Mouse (Mus musculus): Measurements from ENCODE around the gene Gbx2. TPM values are rescaled to one million over a fixed set of nuclear protein-coding genes. Genes with fewer than 3 reads are reported as not detected.

The Gbx2 gene
- total RNA-seq, 2 experiments from 2014 or later: not detected

- no peak for DNase-seq
Observed at GRCm38 (mm10) chr1:89935493-89936348, 4.7 kb upstream of the Gbx2 start.

- no peak for DNase-seq
Observed at GRCm38 (mm10) chr1:89934316-89935260, 3.6 kb upstream of the Gbx2 start.

DNA sequence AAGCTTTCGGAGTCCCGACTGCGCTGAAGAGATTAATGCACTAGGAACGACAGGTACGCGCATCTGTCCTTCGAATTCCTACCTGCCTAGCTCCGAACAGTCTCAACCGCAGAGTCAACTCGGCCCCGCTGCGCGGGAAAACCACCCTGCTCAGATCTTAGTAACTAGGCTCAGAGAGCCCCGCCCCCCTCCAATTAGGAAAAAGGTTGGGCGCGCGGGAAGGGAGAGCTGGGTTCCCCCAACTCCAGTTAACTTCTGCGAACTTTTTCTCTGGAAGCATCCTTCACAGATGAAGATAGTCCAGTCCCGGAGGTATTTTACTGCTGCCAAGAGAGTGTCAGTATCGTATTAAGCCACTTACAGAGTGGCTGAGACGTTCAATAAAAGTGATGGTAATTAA lies 2.8 kb upstream of the Gbx2 start:
- no peak for DNase-seq

GRCm38 (mm10) chr1:89933028-89933427 lies 2.0 kb upstream of the Gbx2 start:
- DNase-seq: no peak

DNA sequence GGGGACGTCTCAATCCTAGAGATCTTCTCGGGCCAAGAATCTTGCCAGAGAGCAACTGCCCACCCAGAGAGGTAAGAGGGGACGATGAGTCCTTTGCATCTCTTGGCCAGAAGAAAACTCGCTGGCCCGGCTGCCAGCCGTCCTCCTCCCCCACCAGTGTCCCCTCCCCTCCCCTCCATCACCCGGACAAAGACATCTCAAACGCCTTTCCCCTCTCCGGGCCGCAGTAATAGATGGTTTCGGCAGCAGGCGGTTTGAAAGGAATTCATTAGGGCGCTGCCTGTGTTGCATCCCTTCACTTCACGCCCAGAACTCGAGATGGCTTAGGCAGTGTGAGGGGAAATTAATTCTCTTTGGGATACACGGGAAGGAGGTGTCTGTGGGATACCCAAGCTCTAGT lies 1.6 kb upstream of the Gbx2 start:
- DNase-seq: no peak

DNA sequence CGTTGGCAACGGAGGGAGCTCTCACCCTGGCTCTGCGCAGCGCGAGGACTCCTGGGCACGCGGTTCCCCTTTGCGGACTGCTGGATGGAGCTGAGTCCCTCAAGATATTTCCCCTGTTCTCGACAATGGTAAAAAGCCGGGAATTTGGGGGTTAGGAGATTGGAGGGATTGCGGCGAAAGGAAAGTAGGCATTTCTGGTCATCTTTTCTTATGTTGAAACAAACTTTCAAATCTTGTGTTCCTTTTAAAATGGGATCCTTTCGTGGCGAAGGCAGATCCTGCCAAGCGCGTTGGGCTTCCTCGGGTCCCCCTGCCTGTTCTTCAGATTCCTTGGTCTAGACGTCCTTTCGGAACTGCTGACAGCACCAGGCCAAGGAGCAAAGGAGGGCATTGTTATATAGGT lies 1.0 kb upstream of the Gbx2 start:
- no peak for DNase-seq

DNA sequence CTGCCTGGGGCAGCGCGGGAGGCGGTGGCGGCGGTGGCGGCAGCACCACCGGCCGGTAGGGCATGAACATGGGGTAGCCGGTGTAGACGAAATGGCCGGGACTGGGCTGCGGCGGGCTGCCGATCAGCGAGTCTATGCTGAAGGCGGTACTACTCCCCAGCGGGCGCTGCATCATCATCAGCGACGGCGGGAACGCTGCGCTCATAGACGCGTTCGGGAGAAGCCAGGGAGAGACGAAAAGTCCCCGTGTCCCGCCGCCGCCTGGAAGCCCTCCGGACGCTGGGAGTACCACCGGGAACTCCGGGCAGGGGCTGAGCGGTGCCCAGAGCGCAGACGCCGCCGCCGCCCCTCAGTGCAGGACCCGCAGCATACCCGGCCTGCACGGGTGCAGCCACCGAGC lies 428 bp downstream of the Gbx2 start:
- no peak for DNase-seq

- peak in 1 of 2 experiments; percentile 7 for DNase-seq
Observed at GRCm38 (mm10) chr1:89929721-89930505, 1.1 kb downstream of the Gbx2 start.

- no peak for DNase-seq
Observed at GRCm38 (mm10) chr1:89929181-89929580, 1.8 kb downstream of the Gbx2 start.

DNA sequence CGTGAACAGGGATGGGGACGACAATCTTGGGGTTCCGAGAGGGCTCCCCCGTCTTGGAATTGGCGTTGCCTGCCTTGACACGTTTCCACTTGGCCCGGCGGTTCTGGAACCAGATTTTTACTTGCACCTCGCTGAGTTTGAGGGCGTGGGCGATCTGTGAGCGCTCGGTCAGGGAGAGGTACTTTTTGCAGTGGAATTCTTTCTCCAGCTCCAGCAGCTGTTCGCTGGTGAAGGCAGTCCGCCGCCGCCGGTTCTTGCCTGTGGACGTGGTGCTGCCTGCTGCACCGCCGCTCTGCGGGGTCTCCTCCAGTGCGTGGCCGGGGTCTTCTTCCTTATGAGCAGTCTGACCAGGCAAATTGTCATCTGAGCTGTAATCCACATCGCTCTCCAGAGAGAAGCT lies 2.3 kb downstream of the Gbx2 start:
- DNase-seq: no peak

GRCm38 (mm10) chr1:89927061-89927661 lies 3.8 kb downstream of the Gbx2 start:
- peak; percentile 34 to 40 for DNase-seq

GRCm38 (mm10) chr1:89926583-89927060 lies 4.4 kb downstream of the Gbx2 start:
- no peak for DNase-seq

GRCm38 (mm10) chr1:89925501-89926190 lies 5.3 kb downstream of the Gbx2 start:
- no peak for DNase-seq

DNA sequence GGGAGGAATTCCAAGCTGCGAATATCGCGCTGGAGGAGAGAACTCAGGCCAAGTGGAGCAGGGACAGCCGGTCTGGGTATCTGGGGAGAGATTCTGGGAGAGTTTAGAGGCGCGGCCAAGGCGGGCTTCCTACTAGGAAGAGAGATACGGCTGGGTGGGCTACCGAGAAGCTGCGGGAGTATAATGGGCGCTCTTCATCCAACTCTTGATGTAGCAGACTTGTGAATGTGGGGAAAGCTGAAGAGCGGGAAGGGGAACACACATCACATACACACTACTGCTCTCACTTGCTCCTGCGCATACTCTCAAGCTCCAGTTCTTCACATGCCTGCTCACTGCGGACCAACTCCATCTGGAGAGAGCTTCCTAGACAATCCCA lies 7.3 kb downstream of the Gbx2 start:
- DNase-seq: no peak

DNA sequence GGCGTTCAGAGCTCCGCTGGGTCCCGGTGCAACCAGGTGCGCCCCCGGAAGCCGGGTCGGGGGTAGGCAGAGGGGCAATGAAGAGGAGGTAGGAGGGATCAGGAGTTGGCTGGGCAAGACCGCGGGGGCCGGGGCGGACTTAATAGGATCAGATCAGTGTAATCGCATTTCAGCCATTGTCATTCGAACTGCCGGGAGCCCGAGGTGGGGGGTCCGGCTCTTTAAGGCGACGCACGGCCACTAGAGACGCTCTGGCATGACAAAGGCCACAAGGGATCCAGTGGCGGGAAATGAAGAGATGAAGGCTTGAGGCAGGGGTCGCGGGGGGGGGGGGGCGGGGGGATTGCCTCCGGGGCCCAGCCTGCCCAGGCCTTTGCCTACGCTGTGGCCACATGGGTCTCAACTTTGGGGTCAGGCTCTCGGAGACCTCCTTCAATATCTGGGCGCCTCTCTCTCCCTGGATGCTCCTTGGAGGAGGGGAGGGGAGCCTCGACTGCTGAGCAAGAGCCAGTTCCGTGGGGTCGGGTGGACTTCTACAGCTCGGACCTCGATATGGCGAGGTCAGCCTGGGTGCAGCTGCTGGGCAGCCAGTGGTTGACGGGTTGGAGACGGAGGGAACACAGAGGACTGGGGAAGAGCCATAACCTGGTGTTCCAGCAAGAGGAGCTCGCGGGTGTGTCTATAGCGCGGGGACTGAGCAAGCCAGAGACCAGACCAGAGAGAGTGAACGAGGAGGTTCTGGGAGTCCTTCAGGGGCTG lies 7.9 kb downstream of the Gbx2 start:
- DNase-seq: no peak

DNA sequence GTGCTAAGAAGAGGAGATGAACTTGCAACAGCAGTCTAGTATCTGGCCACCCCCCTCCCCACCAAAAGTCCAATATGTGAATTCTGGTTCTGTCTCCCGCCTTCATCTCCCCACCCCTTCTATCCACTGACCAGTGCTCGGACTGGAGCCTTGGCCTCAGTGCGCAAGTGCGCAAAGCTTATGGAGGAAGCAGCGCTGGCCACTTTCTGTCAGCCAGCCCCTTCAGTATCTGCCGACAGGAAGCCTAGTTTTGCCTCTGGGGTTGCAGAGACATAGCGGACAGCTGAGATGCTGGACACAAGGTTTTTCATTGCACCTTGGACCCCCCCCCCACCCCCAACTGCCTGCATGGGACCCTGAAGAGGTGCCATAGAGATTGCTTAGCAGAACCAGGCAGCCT lies 8.7 kb downstream of the Gbx2 start:
- DNase-seq: no peak

GRCm38 (mm10) chr1:89921806-89922205 lies 9.2 kb downstream of the Gbx2 start:
- no peak for DNase-seq

DNA sequence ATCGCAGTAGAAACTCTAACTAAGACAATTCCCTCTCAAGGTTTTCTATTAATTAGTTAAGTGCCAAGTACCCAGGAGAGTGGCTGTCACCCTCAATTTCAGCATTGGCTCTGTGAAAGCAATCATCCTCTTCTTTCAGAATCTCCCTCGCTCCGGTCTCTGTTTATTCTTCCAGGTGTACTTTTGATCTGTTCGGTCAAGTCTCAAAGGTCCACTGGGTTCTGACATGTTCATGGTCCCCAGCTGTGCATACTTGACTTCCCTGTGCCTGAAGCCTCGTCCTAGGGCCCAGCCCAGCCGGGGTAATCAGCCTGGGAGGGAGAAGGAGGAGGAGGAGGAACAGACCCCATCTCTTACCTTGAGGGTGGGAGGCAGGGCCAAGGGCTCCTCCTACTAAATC lies 11.8 kb downstream of the Gbx2 start:
- DNase-seq: no peak

GRCm38 (mm10) chr1:89918111-89918510 lies 12.9 kb downstream of the Gbx2 start:
- no peak for DNase-seq

DNA sequence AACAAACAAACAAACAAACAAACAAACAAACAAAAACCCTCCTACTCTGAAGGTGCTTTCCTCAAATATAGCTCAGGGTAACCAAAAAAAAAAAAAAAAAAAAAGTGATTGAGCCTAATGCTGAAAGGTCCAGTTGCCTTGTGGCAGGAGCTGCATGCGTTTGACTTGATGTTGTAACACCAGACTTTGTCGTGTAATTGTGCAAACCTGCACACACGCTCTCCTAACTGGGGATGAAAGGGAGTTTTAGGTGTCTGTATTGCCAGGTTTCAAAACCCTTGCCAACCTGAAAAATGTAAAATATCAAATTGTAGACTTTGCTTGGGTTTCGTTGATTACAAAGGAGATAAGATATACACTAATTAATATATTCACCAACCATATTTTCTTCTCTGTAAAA lies 17.4 kb downstream of the Gbx2 start:
- no peak for DNase-seq
